Mouse (Mus musculus) midbrain, embryonic 10.5 days (tissue): ENCODE measurements around the gene 4930469K13Rik. TPM values are rescaled to one million over a fixed set of nuclear protein-coding genes. Genes with fewer than 3 reads are reported as not detected.
"Not testable (repeated sequence)": the region's sequence is repeated elsewhere in the genome, so short reads cannot be mapped to it uniquely, and the experiment has no call there.

Experiments
- DNase-seq: peaks from one replicate; pipeline ENCODE4 v3.0.0-alpha.2; 2017; ENCODE audit warnings: low spot score
- H3K27ac ChIP-seq: fragments of 300-500 bp; sonication (generic); replicated peaks from 2 replicates; pipeline ENCODE4 v1.5.1; 2016; ENCODE audit warnings: mild to moderate bottlenecking
- H3K27me3 ChIP-seq: fragments of 300-500 bp; sonication (generic); 2 replicates; pipeline ENCODE4 v1.6.1; 2016; ENCODE audit warnings: low read depth, mild to moderate bottlenecking; ENCODE audit not compliant: poor library complexity, severe bottlenecking
- H3K36me3 ChIP-seq: fragments of 300-500 bp; sonication (generic); 2 replicates; pipeline ENCODE4 v1.6.1; 2016; ENCODE audit warnings: mild to moderate bottlenecking, moderate library complexity
- H3K4me1 ChIP-seq: fragments of 300-500 bp; sonication (generic); 2 replicates; pipeline ENCODE4 v1.6.1; 2016
- H3K4me3 ChIP-seq: fragments of 300-500 bp; sonication (generic); 2 replicates; pipeline ENCODE4 v1.5.1; 2016; ENCODE audit warnings: mild to moderate bottlenecking, moderate library complexity
- H3K9me3 ChIP-seq: fragments of 300-500 bp; sonication (generic); replicated peaks from 2 replicates; pipeline ENCODE4 v1.6.1; 2016; ENCODE audit warnings: mild to moderate bottlenecking
- WGBS: fragments of 180-500 bp; shearing (Covaris S2); methylation state at CpG from one replicate; pipeline ENCODE4 v1.1.7; 2016; 5-methylcytosine and 5-hydroxymethylcytosine counted together
- polyA plus RNA-seq: library from polyadenylated mRNA; unstranded; fragments of >200 nt; fragmentation: Nextera tagmentation; extraction: Ambion mirVana; gene quantifications from 2 replicates; pipeline ENCODE4 v1.2.1, GENCODE M21; 2016

Gene 4930469K13Rik
- not detected in 2 replicates for polyA plus RNA-seq

- Histone ChIP-seq H3K4me3 (no peak within 1 kb of the TSS), H3K27ac (no peak within 1 kb of the TSS), H3K9me3 (no peaks in the 10 kb centered on the region), H3K36me3 (no peaks in the 10 kb centered on the region), H3K27me3 (no peaks in the 10 kb centered on the region), H3K4me1 (no peaks in the 10 kb centered on the region)
- no peak for DNase-seq
- WGBS, result 85% methylated on average over 10 of the region's 10 CpGs
These were observed at the start of gene 4930469K13Rik for GRCm38 (mm10) chr11:34098422-34098821. 4930469K13Rik (minus strand) TSS chr11:34098554.

GRCm38 (mm10) chr11:34146934-34147333 is 48.6 kb upstream of the 4930469K13Rik start:
- Histone ChIP-seq H3K27me3 (no peaks in the 10 kb centered on the region), H3K27ac (no peak overlapping the region), H3K36me3 (no peaks in the 10 kb centered on the region), H3K9me3 (no peaks in the 10 kb centered on the region), H3K4me1 (no peaks in the 10 kb centered on the region), H3K4me3 (no peak overlapping the region)
- no peak for DNase-seq
- 79% methylated on average over 5 of the region's 5 CpGs for WGBS

GRCm38 (mm10) chr11:34144421-34144820 is 46.1 kb upstream of the 4930469K13Rik start:
- Histone ChIP-seq H3K36me3 (no peaks in the 10 kb centered on the region), H3K4me3 (no peak overlapping the region), H3K4me1 (no peaks in the 10 kb centered on the region), H3K27ac (no peak overlapping the region), H3K9me3 (no peaks in the 10 kb centered on the region), H3K27me3 (no peaks in the 10 kb centered on the region)
- 82% methylated on average over 4 of the region's 4 CpGs for WGBS
- DNase-seq, result no peak

- H3K27ac ChIP-seq, result no peak overlapping the region
- H3K4me3 ChIP-seq, result no peak overlapping the region
- H3K36me3 ChIP-seq, result no peaks in the 10 kb centered on the region
- WGBS, result 79% methylated on average over 5 of the region's 5 CpGs
- H3K27me3 ChIP-seq, result no peaks in the 10 kb centered on the region
- no peak for DNase-seq
- no peaks in the 10 kb centered on the region for H3K9me3 ChIP-seq
- no peaks in the 10 kb centered on the region for H3K4me1 ChIP-seq
These were observed 45.6 kb upstream of the 4930469K13Rik start for GRCm38 (mm10) chr11:34143984-34144383.

- Histone ChIP-seq H3K9me3 (no peaks in the 10 kb centered on the region), H3K4me3 (no peak overlapping the region), H3K4me1 (no peaks in the 10 kb centered on the region), H3K27ac (no peak overlapping the region), H3K36me3 (no peaks in the 10 kb centered on the region), H3K27me3 (no peaks in the 10 kb centered on the region)
- no peak for DNase-seq
- 92% methylated on average over 8 of the region's 8 CpGs for WGBS
These were observed 40.9 kb upstream of the 4930469K13Rik start for GRCm38 (mm10) chr11:34139296-34139695.

GRCm38 (mm10) chr11:34128412-34128811 is 30.1 kb upstream of the 4930469K13Rik start:
- H3K27ac ChIP-seq, result no peak overlapping the region
- 86% methylated on average over 2 of the region's 2 CpGs for WGBS
- no peaks in the 10 kb centered on the region for H3K9me3 ChIP-seq
- no peaks in the 10 kb centered on the region for H3K27me3 ChIP-seq
- H3K36me3 ChIP-seq, result no peaks in the 10 kb centered on the region
- no peak for DNase-seq
- H3K4me1 ChIP-seq, result no peaks in the 10 kb centered on the region
- no peak overlapping the region for H3K4me3 ChIP-seq

GRCm38 (mm10) chr11:34125727-34126126 is 27.4 kb upstream of the 4930469K13Rik start:
- H3K36me3 ChIP-seq, H3K4me3 ChIP-seq, H3K4me1 ChIP-seq, H3K27me3 ChIP-seq, H3K9me3 ChIP-seq, H3K27ac ChIP-seq, DNase-seq: not testable (repeated sequence)
- 91% methylated on average over 3 of the region's 3 CpGs for WGBS

GRCm38 (mm10) chr11:34124852-34125251 is 26.5 kb upstream of the 4930469K13Rik start:
- Histone ChIP-seq H3K27me3 (no peaks in the 10 kb centered on the region), H3K27ac (no peak overlapping the region), H3K4me3 (no peak overlapping the region), H3K36me3 (no peaks in the 10 kb centered on the region), H3K9me3 (no peaks in the 10 kb centered on the region), H3K4me1 (no peaks in the 10 kb centered on the region)
- 71% methylated on average over 7 of the region's 7 CpGs for WGBS
- no peak for DNase-seq

- no peak overlapping the region for H3K27ac ChIP-seq
- H3K4me3 ChIP-seq, result no peak overlapping the region
- H3K9me3 ChIP-seq, result no peaks in the 10 kb centered on the region
- H3K36me3 ChIP-seq, result no peaks in the 10 kb centered on the region
- H3K4me1 ChIP-seq, result no peaks in the 10 kb centered on the region
- WGBS, result 20% methylated on average over 2 of the region's 2 CpGs
- no peaks in the 10 kb centered on the region for H3K27me3 ChIP-seq
- no peak for DNase-seq
These were observed 24.8 kb upstream of the 4930469K13Rik start for GRCm38 (mm10) chr11:34123147-34123546.

- H3K4me1 ChIP-seq, result peaks cover 2% of the 10 kb centered on the region
- H3K36me3 ChIP-seq, result no peaks in the 10 kb centered on the region
- no peak for DNase-seq
- H3K9me3 ChIP-seq, result no peaks in the 10 kb centered on the region
- H3K27me3 ChIP-seq, result no peaks in the 10 kb centered on the region
- WGBS, result 83% methylated on average over 3 of the region's 3 CpGs
- H3K27ac ChIP-seq, result no peak overlapping the region
- no peak overlapping the region for H3K4me3 ChIP-seq
These were observed 20.0 kb upstream of the 4930469K13Rik start for GRCm38 (mm10) chr11:34118319-34118718.

GRCm38 (mm10) chr11:34117581-34117980 is 19.2 kb upstream of the 4930469K13Rik start:
- Histone ChIP-seq H3K36me3 (no peaks in the 10 kb centered on the region), H3K27me3 (no peaks in the 10 kb centered on the region), H3K4me3 (no peak overlapping the region), H3K9me3 (no peaks in the 10 kb centered on the region), H3K27ac (no peak overlapping the region), H3K4me1 (peaks cover 10% of the 10 kb centered on the region)
- 85% methylated on average over 3 of the region's 3 CpGs for WGBS
- DNase-seq, result no peak

- no peaks in the 10 kb centered on the region for H3K27me3 ChIP-seq
- WGBS, result 69% methylated on average over 2 of the region's 2 CpGs
- DNase-seq, result no peak
- H3K27ac ChIP-seq, result no peak overlapping the region
- H3K9me3 ChIP-seq, result no peaks in the 10 kb centered on the region
- no peak overlapping the region for H3K4me3 ChIP-seq
- H3K36me3 ChIP-seq, result no peaks in the 10 kb centered on the region
- H3K4me1 ChIP-seq, result peaks cover 11% of the 10 kb centered on the region
These were observed 18.3 kb upstream of the 4930469K13Rik start for GRCm38 (mm10) chr11:34116572-34117135.

GRCm38 (mm10) chr11:34113760-34114159 is 15.4 kb upstream of the 4930469K13Rik start:
- no peak for DNase-seq
- 92% methylated on average over 2 of the region's 2 CpGs for WGBS
- H3K4me3 ChIP-seq, result no peak overlapping the region
- H3K27ac ChIP-seq, result no peak overlapping the region
- H3K36me3 ChIP-seq, result no peaks in the 10 kb centered on the region
- H3K27me3 ChIP-seq, result no peaks in the 10 kb centered on the region
- no peaks in the 10 kb centered on the region for H3K9me3 ChIP-seq
- peaks cover 11% of the 10 kb centered on the region for H3K4me1 ChIP-seq
